Mouse (Mus musculus) forebrain, embryonic 13.5 days (tissue): ENCODE measurements around the gene Vsig10. TPM values are rescaled to one million over a fixed set of nuclear protein-coding genes. Genes with fewer than 3 reads are reported as not detected.

Experiments used
- ATAC-seq: fragments of 200-750 bp; cut with Nextera tagmentation; 2 replicates; pipeline ENCODE4 v1.8.0; 2017
- H3K27ac ChIP-seq: fragments of 300-500 bp; sonication (generic); 2 replicates; pipeline ENCODE4 v1.5.1; 2015; ENCODE audit warnings: inconsistent platforms, mild to moderate bottlenecking, moderate library complexity
- H3K27me3 ChIP-seq: fragments of 300-500 bp; sonication (generic); 2 replicates; pipeline ENCODE4 v1.6.1; 2015; ENCODE audit warnings: mild to moderate bottlenecking, inconsistent platforms
- H3K36me3 ChIP-seq: fragments of 300-500 bp; sonication (generic); 2 replicates; pipeline ENCODE4 v1.6.1; 2015; ENCODE audit warnings: mild to moderate bottlenecking, inconsistent platforms; ENCODE audit not compliant: poor library complexity, severe bottlenecking
- H3K4me1 ChIP-seq: fragments of 300-500 bp; sonication (generic); 2 replicates; pipeline ENCODE4 v1.6.1; 2015; ENCODE audit warnings: inconsistent platforms
- H3K4me2 ChIP-seq: fragments of 300-500 bp; sonication (generic); 2 replicates; pipeline ENCODE4 v1.6.1; 2015; ENCODE audit warnings: inconsistent platforms, mild to moderate bottlenecking, moderate library complexity
- H3K4me3 ChIP-seq: fragments of 300-500 bp; sonication (generic); 2 replicates; pipeline ENCODE4 v1.5.1; 2015; ENCODE audit warnings: mild to moderate bottlenecking, inconsistent platforms
- H3K9ac ChIP-seq: fragments of 300-500 bp; sonication (generic); 2 replicates; pipeline ENCODE4 v1.6.1; 2015; ENCODE audit warnings: mild to moderate bottlenecking, inconsistent platforms
- H3K9me3 ChIP-seq: fragments of 300-500 bp; sonication (generic); replicated peaks from 2 replicates; pipeline ENCODE4 v1.6.1; 2016; ENCODE audit warnings: inconsistent platforms
- WGBS: fragments of 180-500 bp; shearing (Covaris S2); methylation state at CpG from one replicate; pipeline ENCODE4 v1.1.7; 2015; 5-methylcytosine and 5-hydroxymethylcytosine counted together
- polyA plus RNA-seq: library from polyadenylated mRNA; unstranded; fragments of >200 nt; fragmentation: Nextera tagmentation; extraction: Ambion mirVana; gene quantifications from 2 replicates; pipeline ENCODE4 v1.2.1, GENCODE M21; 2015

Gene Vsig10
- polyA plus RNA-seq, 1 experiment from 2014 or later, result 0.98 TPM

GRCm38 (mm10) chr5:117358725-117359124, 39.8 kb downstream of the Vsig10 start:
- Histone ChIP-seq H3K4me2 (peak overlapping the region; percentile 87), H3K9me3 (no peaks in the 10 kb centered on the region), H3K9ac (no peak overlapping the region), H3K4me3 (peak overlapping the region; percentile 98), H3K4me1 (peaks cover 58% of the 10 kb centered on the region), H3K27me3 (no peaks in the 10 kb centered on the region), H3K36me3 (peaks cover 5% of the 10 kb centered on the region), H3K27ac (no peak overlapping the region)
- no peak for ATAC-seq
- 36% methylated on average over 11 of the region's 11 CpGs for WGBS

GRCm38 (mm10) chr5:117359497-117360227, 40.8 kb downstream of the Vsig10 start:
- 34% methylated on average over 7 of the region's 7 CpGs for WGBS
- Histone ChIP-seq H3K4me2 (peak overlapping the region; percentile 34), H3K36me3 (peaks cover 14% of the 10 kb centered on the region), H3K9ac (peak overlapping the region; percentile 43; the same call in 1 of the 2 replicates), H3K9me3 (no peaks in the 10 kb centered on the region), H3K27me3 (no peaks in the 10 kb centered on the region), H3K4me3 (no peak overlapping the region), H3K4me1 (peaks cover 58% of the 10 kb centered on the region), H3K27ac (peak overlapping the region; percentile 32; the same call in 1 of the 2 replicates)
- no peak for ATAC-seq

- Histone ChIP-seq H3K4me2 (peak overlapping the region; percentile 34), H3K27me3 (no peaks in the 10 kb centered on the region), H3K36me3 (peaks cover 19% of the 10 kb centered on the region), H3K4me3 (no peak overlapping the region), H3K4me1 (peaks cover 58% of the 10 kb centered on the region), H3K27ac (peak overlapping the region; percentile 32; the same call in 1 of the 2 replicates), H3K9me3 (no peaks in the 10 kb centered on the region), H3K9ac (peak overlapping the region; percentile 43; the same call in 1 of the 2 replicates)
- 26% methylated on average over 13 of the region's 13 CpGs for WGBS
- ATAC-seq, result no peak
Observed at GRCm38 (mm10) chr5:117360228-117360515, 41.3 kb downstream of the Vsig10 start.

- no peak for ATAC-seq
- no peaks in the 10 kb centered on the region for H3K9me3 ChIP-seq
- H3K4me1 ChIP-seq, result peaks cover 52% of the 10 kb centered on the region
- H3K27me3 ChIP-seq, result no peaks in the 10 kb centered on the region
- H3K36me3 ChIP-seq, result peaks cover 25% of the 10 kb centered on the region
- WGBS, result 21% methylated on average over 13 of the region's 13 CpGs
- peak overlapping the region; percentile 40; the same call in 1 of the 2 replicates for H3K9ac ChIP-seq
- H3K4me2 ChIP-seq, result peak overlapping the region; percentile 34
- peak overlapping the region; percentile 35 for H3K27ac ChIP-seq
- H3K4me3 ChIP-seq, result no peak overlapping the region
Observed at GRCm38 (mm10) chr5:117360631-117361541, 42.0 kb downstream of the Vsig10 start.

GRCm38 (mm10) chr5:117361590-117361989, 42.7 kb downstream of the Vsig10 start:
- ATAC-seq, result no peak
- H3K9ac ChIP-seq, result 0 out of 2 replicates have a peak overlapping the region, but pooled peaks have one; percentile 40
- 70% methylated on average over 4 of the region's 4 CpGs for WGBS
- no peak overlapping the region for H3K4me3 ChIP-seq
- no peak overlapping the region for H3K27ac ChIP-seq
- H3K4me1 ChIP-seq, result peaks cover 45% of the 10 kb centered on the region
- no peaks in the 10 kb centered on the region for H3K9me3 ChIP-seq
- H3K36me3 ChIP-seq, result peaks cover 32% of the 10 kb centered on the region
- H3K4me2 ChIP-seq, result no peak overlapping the region
- H3K27me3 ChIP-seq, result no peaks in the 10 kb centered on the region

- Histone ChIP-seq H3K27ac (no peak overlapping the region), H3K4me2 (no peak overlapping the region), H3K9ac (0 out of 2 replicates have a peak overlapping the region, but pooled peaks have one; percentile 18), H3K4me3 (no peak overlapping the region), H3K27me3 (no peaks in the 10 kb centered on the region), H3K4me1 (peaks cover 38% of the 10 kb centered on the region), H3K9me3 (no peaks in the 10 kb centered on the region), H3K36me3 (peaks cover 45% of the 10 kb centered on the region)
- 56% methylated on average over 15 of the region's 15 CpGs for WGBS
- no peak for ATAC-seq
Observed at GRCm38 (mm10) chr5:117363066-117363782, 44.3 kb downstream of the Vsig10 start.

- Histone ChIP-seq H3K36me3 (peaks cover 61% of the 10 kb centered on the region), H3K27ac (no peak overlapping the region), H3K27me3 (no peaks in the 10 kb centered on the region), H3K4me3 (no peak overlapping the region), H3K9ac (no peak overlapping the region), H3K4me1 (peaks cover 22% of the 10 kb centered on the region), H3K9me3 (no peaks in the 10 kb centered on the region), H3K4me2 (no peak overlapping the region)
- 92% methylated on average over 3 of the region's 3 CpGs for WGBS
- ATAC-seq, result no peak
Observed at GRCm38 (mm10) chr5:117364821-117365220, 45.9 kb downstream of the Vsig10 start.

GRCm38 (mm10) chr5:117365904-117366561, 47.1 kb downstream of the Vsig10 start:
- ATAC-seq, result no peak
- no peak overlapping the region for H3K4me3 ChIP-seq
- no peaks in the 10 kb centered on the region for H3K27me3 ChIP-seq
- peaks cover 73% of the 10 kb centered on the region for H3K36me3 ChIP-seq
- no peak overlapping the region for H3K9ac ChIP-seq
- no peak overlapping the region for H3K4me2 ChIP-seq
- 87% methylated on average over 13 of the region's 13 CpGs for WGBS
- peaks cover 10% of the 10 kb centered on the region for H3K4me1 ChIP-seq
- no peaks in the 10 kb centered on the region for H3K9me3 ChIP-seq
- no peak overlapping the region for H3K27ac ChIP-seq

GRCm38 (mm10) chr5:117367206-117367605, 48.3 kb downstream of the Vsig10 start:
- Histone ChIP-seq H3K27ac (no peak overlapping the region), H3K9me3 (no peaks in the 10 kb centered on the region), H3K36me3 (peaks cover 85% of the 10 kb centered on the region), H3K4me3 (no peak overlapping the region), H3K4me1 (no peaks in the 10 kb centered on the region), H3K4me2 (no peak overlapping the region), H3K27me3 (no peaks in the 10 kb centered on the region), H3K9ac (no peak overlapping the region)
- WGBS, result 65% methylated on average over 8 of the region's 8 CpGs
- no peak for ATAC-seq

GRCm38 (mm10) chr5:117370592-117370991, 51.7 kb downstream of the Vsig10 start:
- WGBS, result 95% methylated on average over 10 of the region's 10 CpGs
- Histone ChIP-seq H3K4me3 (no peak overlapping the region), H3K4me2 (no peak overlapping the region), H3K27me3 (no peaks in the 10 kb centered on the region), H3K4me1 (no peaks in the 10 kb centered on the region), H3K27ac (no peak overlapping the region), H3K36me3 (peaks cover 97% of the 10 kb centered on the region), H3K9me3 (no peaks in the 10 kb centered on the region), H3K9ac (0 out of 2 replicates have a peak overlapping the region, but pooled peaks have one; percentile 21)
- ATAC-seq, result no peak

GRCm38 (mm10) chr5:117373418-117373817, 54.5 kb downstream of the Vsig10 start:
- no peak overlapping the region for H3K9ac ChIP-seq
- H3K27me3 ChIP-seq, result no peaks in the 10 kb centered on the region
- H3K4me3 ChIP-seq, result no peak overlapping the region
- no peaks in the 10 kb centered on the region for H3K4me1 ChIP-seq
- peaks cover 98% of the 10 kb centered on the region for H3K36me3 ChIP-seq
- 96% methylated on average over 9 of the region's 9 CpGs for WGBS
- H3K4me2 ChIP-seq, result no peak overlapping the region
- no peak overlapping the region for H3K27ac ChIP-seq
- no peak for ATAC-seq
- no peaks in the 10 kb centered on the region for H3K9me3 ChIP-seq
